Mouse (Mus musculus): ENCODE measurements around the gene Dpep3. TPM values are rescaled to one million over a fixed set of nuclear protein-coding genes. Genes with fewer than 3 reads are reported as not detected.

Dpep3 gene
- polyA plus RNA-seq, 1 experiment from 2014 or later = not detected

- peak; percentile 79 for ATAC-seq (replicated peaks; ENCODE audit: low FRiP score)
- H3K27me3 ChIP-seq = no peaks in the 10 kb centered on the region
- peaks cover 90% of the 10 kb centered on the region for H3K36me3 ChIP-seq
- peaks cover 25% of the 10 kb centered on the region for H3K4me1 ChIP-seq
- H3K27ac ChIP-seq = peak overlapping the region; percentile 61
- no peaks in the 10 kb centered on the region for H3K9me3 ChIP-seq (replicated peaks)
- H3K4me3 ChIP-seq (replicated peaks) = no peak overlapping the region
- H3K9ac ChIP-seq = no peak overlapping the region
- no peak overlapping the region for H3K4me2 ChIP-seq
- WGBS = 44% methylated on average over 7 of the region's 7 CpGs
These were observed 28.1 kb downstream of the Dpep3 start for GRCm38 (mm10) chr8:105951057-105951659.

- no peak overlapping the region for H3K4me2 ChIP-seq
- 72% methylated on average over 10 of the region's 10 CpGs for WGBS
- peaks cover 25% of the 10 kb centered on the region for H3K4me1 ChIP-seq
- no peak overlapping the region for H3K9ac ChIP-seq
- H3K36me3 ChIP-seq = peaks cover 91% of the 10 kb centered on the region
- H3K4me3 ChIP-seq (replicated peaks) = no peak overlapping the region
- H3K27me3 ChIP-seq = no peaks in the 10 kb centered on the region
- no peak overlapping the region for H3K27ac ChIP-seq
- no peaks in the 10 kb centered on the region for H3K9me3 ChIP-seq (replicated peaks)
- no peak for ATAC-seq (replicated peaks; ENCODE audit: low FRiP score)
These were observed 29.9 kb downstream of the Dpep3 start for GRCm38 (mm10) chr8:105949350-105949749.

- 88% methylated on average over 8 of the region's 8 CpGs for WGBS
- peaks cover 64% of the 10 kb centered on the region for H3K36me3 ChIP-seq
- ATAC-seq (replicated peaks; ENCODE audit: low FRiP score) = 0 out of 2 replicates have a peak, but pooled peaks have one; percentile 20
- no peak within 1 kb of the TSS for H3K4me3 ChIP-seq (replicated peaks)
- no peak within 1 kb of the TSS for H3K27ac ChIP-seq
- no peaks in the 10 kb centered on the region for H3K27me3 ChIP-seq
- H3K4me1 ChIP-seq = peaks cover 4% of the 10 kb centered on the region
- no peak within 1 kb of the TSS for H3K4me2 ChIP-seq
- no peaks in the 10 kb centered on the region for H3K9me3 ChIP-seq (replicated peaks)
- no peak within 1 kb of the TSS for H3K9ac ChIP-seq
These were observed 35.9 kb downstream of the Dpep3 start, which contains the start of gene Lcat for GRCm38 (mm10) chr8:105943321-105943739. TSS of gene Lcat (minus strand) at chr8:105943382.

- 89% methylated on average over 5 of the region's 5 CpGs for WGBS
- Histone ChIP-seq H3K4me3 (replicated peaks) (no peak overlapping the region), H3K9ac (no peak overlapping the region), H3K27ac (no peak overlapping the region), H3K4me1 (peaks cover 10% of the 10 kb centered on the region), H3K9me3 (replicated peaks) (no peaks in the 10 kb centered on the region), H3K27me3 (no peaks in the 10 kb centered on the region), H3K4me2 (no peak overlapping the region), H3K36me3 (peaks cover 56% of the 10 kb centered on the region)
- no peak for ATAC-seq (replicated peaks; ENCODE audit: low FRiP score)
These were observed 36.7 kb downstream of the Dpep3 start for GRCm38 (mm10) chr8:105942542-105942941.

GRCm38 (mm10) chr8:105942026-105942425 lies 37.2 kb downstream of the Dpep3 start:
- no peak for ATAC-seq (replicated peaks; ENCODE audit: low FRiP score)
- no peaks in the 10 kb centered on the region for H3K27me3 ChIP-seq
- H3K27ac ChIP-seq = no peak overlapping the region
- H3K4me2 ChIP-seq = no peak overlapping the region
- WGBS = 95% methylated on average over 11 of the region's 11 CpGs
- H3K4me1 ChIP-seq = peaks cover 10% of the 10 kb centered on the region
- H3K9me3 ChIP-seq (replicated peaks) = no peaks in the 10 kb centered on the region
- peaks cover 51% of the 10 kb centered on the region for H3K36me3 ChIP-seq
- no peak overlapping the region for H3K4me3 ChIP-seq (replicated peaks)
- no peak overlapping the region for H3K9ac ChIP-seq

- ATAC-seq (replicated peaks; ENCODE audit: low FRiP score) = no peak
- Histone ChIP-seq H3K27ac (peak within 1 kb of the TSS; percentile 91), H3K9me3 (replicated peaks) (no peaks in the 10 kb centered on the region), H3K4me1 (peaks cover 22% of the 10 kb centered on the region), H3K4me3 (replicated peaks) (peak within 1 kb of the TSS; percentile 92), H3K4me2 (peak within 1 kb of the TSS; percentile 97), H3K27me3 (no peaks in the 10 kb centered on the region), H3K9ac (peak within 1 kb of the TSS; percentile 68), H3K36me3 (peaks cover 15% of the 10 kb centered on the region)
- WGBS = 14% methylated on average over 4 of the region's 4 CpGs
These were observed 40.9 kb downstream of the Dpep3 start, which contains the start of gene Psmb10 for GRCm38 (mm10) chr8:105938306-105938669. TSS of gene Psmb10 (minus strand) at chr8:105938444.

- Histone ChIP-seq H3K4me1 (peaks cover 22% of the 10 kb centered on the region), H3K9ac (peak overlapping the region; percentile 68), H3K27ac (peak overlapping the region; percentile 91), H3K4me2 (peak overlapping the region; percentile 97), H3K27me3 (no peaks in the 10 kb centered on the region), H3K4me3 (replicated peaks) (peak overlapping the region; percentile 92), H3K36me3 (peaks cover 17% of the 10 kb centered on the region), H3K9me3 (replicated peaks) (no peaks in the 10 kb centered on the region)
- no peak; the same call in none of the 2 replicates for ATAC-seq (replicated peaks; ENCODE audit: low FRiP score)
- under 1% methylated on average over 33 of the region's 33 CpGs for WGBS
These were observed 41.5 kb downstream of the Dpep3 start for GRCm38 (mm10) chr8:105937496-105938305.

- H3K36me3 ChIP-seq = peaks cover 23% of the 10 kb centered on the region
- WGBS = under 1% methylated on average over 30 of the region's 30 CpGs
- peak overlapping the region; percentile 91 for H3K27ac ChIP-seq
- H3K9me3 ChIP-seq (replicated peaks) = no peaks in the 10 kb centered on the region
- peak overlapping the region; percentile 97 for H3K4me2 ChIP-seq
- H3K4me1 ChIP-seq = peaks cover 22% of the 10 kb centered on the region
- H3K9ac ChIP-seq = peak overlapping the region; percentile 68
- no peaks in the 10 kb centered on the region for H3K27me3 ChIP-seq
- ATAC-seq (replicated peaks; ENCODE audit: low FRiP score) = peak; percentile 92
- H3K4me3 ChIP-seq (replicated peaks) = peak overlapping the region; percentile 92
These were observed 42.3 kb downstream of the Dpep3 start for GRCm38 (mm10) chr8:105936866-105937475.

GRCm38 (mm10) chr8:105935863-105936603 lies 43.2 kb downstream of the Dpep3 start:
- ATAC-seq (replicated peaks; ENCODE audit: low FRiP score) = no peak
- 28% methylated on average over 7 of the region's 7 CpGs for WGBS
- H3K27ac ChIP-seq = peak overlapping the region; percentile 91
- peaks cover 22% of the 10 kb centered on the region for H3K4me1 ChIP-seq
- H3K9ac ChIP-seq = peak overlapping the region; percentile 68
- H3K27me3 ChIP-seq = no peaks in the 10 kb centered on the region
- no peaks in the 10 kb centered on the region for H3K9me3 ChIP-seq (replicated peaks)
- H3K36me3 ChIP-seq = peaks cover 26% of the 10 kb centered on the region
- H3K4me3 ChIP-seq (replicated peaks) = peak overlapping the region; percentile 92
- peak overlapping the region; percentile 97 for H3K4me2 ChIP-seq

- WGBS = 83% methylated on average over 6 of the region's 6 CpGs
- no peak overlapping the region for H3K4me2 ChIP-seq
- H3K27ac ChIP-seq = no peak overlapping the region
- peaks cover 30% of the 10 kb centered on the region for H3K36me3 ChIP-seq
- ATAC-seq (replicated peaks; ENCODE audit: low FRiP score) = no peak
- peaks cover 22% of the 10 kb centered on the region for H3K4me1 ChIP-seq
- H3K27me3 ChIP-seq = no peaks in the 10 kb centered on the region
- no peak overlapping the region for H3K4me3 ChIP-seq (replicated peaks)
- no peaks in the 10 kb centered on the region for H3K9me3 ChIP-seq (replicated peaks)
- no peak overlapping the region for H3K9ac ChIP-seq
These were observed 44.1 kb downstream of the Dpep3 start for GRCm38 (mm10) chr8:105935105-105935504.

GRCm38 (mm10) chr8:105933762-105934161 lies 45.5 kb downstream of the Dpep3 start, which contains the start of gene Ctrl:
TSS of gene Ctrl (minus strand) at chr8:105933862.
- no peak for ATAC-seq (replicated peaks; ENCODE audit: low FRiP score)
- H3K27ac ChIP-seq = no peak within 1 kb of the TSS
- H3K9me3 ChIP-seq (replicated peaks) = no peaks in the 10 kb centered on the region
- H3K4me3 ChIP-seq (replicated peaks) = no peak within 1 kb of the TSS
- peaks cover 39% of the 10 kb centered on the region for H3K36me3 ChIP-seq
- no peak within 1 kb of the TSS for H3K9ac ChIP-seq
- H3K27me3 ChIP-seq = no peaks in the 10 kb centered on the region
- H3K4me1 ChIP-seq = peaks cover 22% of the 10 kb centered on the region
- H3K4me2 ChIP-seq = no peak within 1 kb of the TSS
- WGBS = 97% methylated on average over 2 of the region's 2 CpGs
